ENCODE assay signal across 13 mouse cellular contexts in the genomic region with DNA sequence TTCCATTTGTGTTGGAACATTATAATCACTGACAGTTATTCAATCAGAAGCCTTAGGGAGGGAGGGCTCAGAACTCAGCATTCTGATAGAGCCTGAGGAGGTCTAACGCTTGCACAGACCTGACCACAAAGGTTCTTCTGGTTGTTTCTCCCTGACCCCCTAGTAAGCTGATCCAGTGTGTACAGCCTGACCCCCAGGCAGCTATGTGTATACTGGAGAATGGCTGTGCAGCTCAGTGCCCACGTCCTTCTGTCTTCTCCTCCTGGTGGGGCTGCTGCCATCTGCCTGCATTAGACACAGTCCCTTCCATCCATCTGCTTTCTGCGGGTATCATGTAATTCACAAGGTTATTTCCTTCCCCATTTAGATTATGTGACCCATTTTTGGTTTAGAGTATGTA.
DNase-seq lines count a peak whose midpoint lies in the region; ATAC-seq and TF ChIP-seq lines count a peak whose summit lies in the region.
"Had no signal": no experiment of that assay in that cellular context is flagged by ENCODE, and none has a peak within 500 bp of the region (broad histone marks: within the 10 kb centered on the region; RNA-seq: fewer than 3 reads in every experiment).

No protein-coding gene starts in this region.

- no peak overlapping the region for H3K9ac ChIP-seq in hindbrain, embryonic 15.5 days
- no peak overlapping the region for H3K9ac ChIP-seq in hindbrain, embryonic 16.5 days (ENCODE audit: low read depth, low read length)

- no peak overlapping the region for H3K27ac ChIP-seq in hindbrain, embryonic 15.5 days (replicated peaks)
- no peak overlapping the region for H3K27ac ChIP-seq in hindbrain, embryonic 10.5 days
- H3K27ac ChIP-seq in cerebellum, adult 2 months (ENCODE audit: insufficient read depth, low read length) = peak overlapping the region; percentile 99
- H3K27ac ChIP-seq in hindbrain, embryonic 16.5 days (ENCODE audit: low read depth, low read length) = no peak overlapping the region
- H3K27ac ChIP-seq in thymus, adult 2 months (ENCODE audit: control insufficient read depth, insufficient read depth, low read length) = no peak overlapping the region
- H3K27ac ChIP-seq: heart, embryonic 10.5 days had no signal

- H3K4me2 ChIP-seq in hindbrain, embryonic 15.5 days = no peak overlapping the region
- H3K4me2 ChIP-seq in hindbrain, embryonic 16.5 days (ENCODE audit: low read length) = no peak overlapping the region
- H3K4me2 ChIP-seq: liver, embryonic 11.5 days had no signal

- ATAC-seq in hindbrain, embryonic 15.5 days (ENCODE audit: low FRiP score, low read depth) = 0 out of 2 replicates have a peak, but pooled peaks have one; percentile 42
- ATAC-seq in hindbrain, embryonic 16.5 days = peak; percentile 81
- no peak for ATAC-seq in megakaryocyte, adult 5-6 weeks (ENCODE audit: poor library complexity, severe bottlenecking)

- peaks cover 30% of the 10 kb centered on the region for H3K36me3 ChIP-seq in hindbrain, embryonic 15.5 days
- H3K36me3 ChIP-seq in hindbrain, embryonic 10.5 days = peaks cover 44% of the 10 kb centered on the region
- H3K36me3 ChIP-seq in hindbrain, embryonic 16.5 days (ENCODE audit: control insufficient read depth, insufficient read depth, low read length) = peaks cover 23% of the 10 kb centered on the region
- 0 out of 2 replicates have a peak, but pooled peaks cover 4% of the 10 kb centered on the region for H3K36me3 ChIP-seq in thymus, adult 2 months (ENCODE audit: control insufficient read depth, insufficient read depth, low read length)

- no peaks in the 10 kb centered on the region for H3K4me1 ChIP-seq in hindbrain, embryonic 15.5 days (replicated peaks)
- H3K4me1 ChIP-seq in hindbrain, embryonic 10.5 days (replicated peaks) = no peaks in the 10 kb centered on the region
- H3K4me1 ChIP-seq in cerebellum, adult 2 months (ENCODE audit: control insufficient read depth, insufficient read depth, low read length) = peaks cover 15% of the 10 kb centered on the region
- no peaks in the 10 kb centered on the region for H3K4me1 ChIP-seq in hindbrain, embryonic 16.5 days (ENCODE audit: control insufficient read depth, insufficient read depth, low read depth, low read length)
- H3K4me1 ChIP-seq in thymus, adult 2 months (replicated peaks; ENCODE audit: control insufficient read depth, insufficient read depth, low read length) = no peaks in the 10 kb centered on the region
- H3K4me1 ChIP-seq: heart, embryonic 10.5 days had no signal

- no peak for TF ChIP-seq CTCF in cerebellum, adult 2 months (IDR thresholded peaks at IDR 0.05; ENCODE audit: borderline replicate concordance, insufficient read depth, low read depth, low read length)
- no peak for TF ChIP-seq CTCF in thymus, adult 2 months (IDR thresholded peaks at IDR 0.05; ENCODE audit: borderline replicate concordance, control insufficient read depth, extremely low read depth, insufficient read depth, low read length, poor library complexity)

- no peaks in the 10 kb centered on the region for H3K27me3 ChIP-seq in hindbrain, embryonic 15.5 days
- H3K27me3 ChIP-seq in hindbrain, embryonic 10.5 days (ENCODE audit: insufficient read depth, poor library complexity, severe bottlenecking) = no peaks in the 10 kb centered on the region
- no peaks in the 10 kb centered on the region for H3K27me3 ChIP-seq in cerebellum, adult 2 months (ENCODE audit: control insufficient read depth, insufficient read depth, low read length)
- H3K27me3 ChIP-seq in hindbrain, embryonic 16.5 days (replicated peaks; ENCODE audit: control insufficient read depth, insufficient read depth, low read length) = no peaks in the 10 kb centered on the region
- H3K27me3 ChIP-seq in thymus, adult 2 months (ENCODE audit: control insufficient read depth, insufficient read depth, low read length) = no peaks in the 10 kb centered on the region

- WGBS in hindbrain, embryonic 15.5 days = 79% methylated on average over 3 of the region's 3 CpGs
- WGBS in hindbrain, embryonic 10.5 days = 83% methylated on average over 3 of the region's 3 CpGs
- WGBS in cerebellum, adult 2 months = 10% methylated on average over 3 of the region's 3 CpGs
- 76% methylated on average over 3 of the region's 3 CpGs for WGBS in hindbrain, embryonic 16.5 days
- 91% methylated on average over 3 of the region's 3 CpGs for WGBS in thymus, adult 2 months

- no peak overlapping the region for H3K4me3 ChIP-seq in hindbrain, embryonic 15.5 days
- H3K4me3 ChIP-seq in hindbrain, embryonic 10.5 days = no peak overlapping the region
- H3K4me3 ChIP-seq in cerebellum, adult 2 months (replicated peaks; ENCODE audit: insufficient read depth, low read depth, low read length) = no peak overlapping the region
- H3K4me3 ChIP-seq in hindbrain, embryonic 16.5 days (ENCODE audit: low read length) = no peak overlapping the region
- no peak overlapping the region for H3K4me3 ChIP-seq in thymus, adult 2 months (ENCODE audit: control insufficient read depth, insufficient read depth, low read length)
- H3K4me3 ChIP-seq: heart, embryonic 10.5 days; myocyte had no signal

- intact Hi-C loops in left cerebral cortex, postnatal 4 days (cut with DNase I) = no loop called here

- H3K9me3 ChIP-seq in hindbrain, embryonic 15.5 days = no peaks in the 10 kb centered on the region
- no peaks in the 10 kb centered on the region for H3K9me3 ChIP-seq in hindbrain, embryonic 10.5 days
- no peaks in the 10 kb centered on the region for H3K9me3 ChIP-seq in hindbrain, embryonic 16.5 days (ENCODE audit: control insufficient read depth, low read length)
- H3K9me3 ChIP-seq: heart, embryonic 10.5 days had no signal

- DNase-seq in hindbrain, embryonic 10.5 days (ENCODE audit: low spot score) = no peak
- DNase-seq in cerebellum, adult 2 months = peak; percentile 69 to 83
- DNase-seq in left cerebral cortex, postnatal 4 days = peak; percentile 40
- no peak for DNase-seq in spleen, adult 18-20 months
- DNase-seq in thymus, adult 2 months = no peak
- DNase-seq: adrenal gland, postnatal 25 days; embryo, embryonic 11 days had no signal

- TF ChIP-seq POLR2A in cerebellum, adult 2 months (IDR thresholded peaks at IDR 0.05; ENCODE audit: borderline replicate concordance, insufficient read depth, low read length) = no peak
- TF ChIP-seq POLR2A in thymus, adult 2 months (IDR thresholded peaks at IDR 0.05; ENCODE audit: control insufficient read depth, extremely low read depth, insufficient read depth, low read length, poor library complexity) = no peak

Comparison
In these comparisons a context has a peak if more than half of its experiments do, and no peak if none do; other contexts are left out.
1. DNase-seq: peak in cerebellum, adult 2 months (2 of 2) and left cerebral cortex, postnatal 4 days (single experiment); none in hindbrain, embryonic 10.5 days (single experiment), spleen, adult 18-20 months (0 of 2) and thymus, adult 2 months (single experiment).